Mouse (Mus musculus): ENCODE data around the gene Arntl. TPM values are rescaled to one million over a fixed set of nuclear protein-coding genes. Genes with fewer than 3 reads are reported as not detected.

Arntl gene
- polyA plus RNA-seq, 1 experiment from 2014 or later: 5.1 TPM

DNA sequence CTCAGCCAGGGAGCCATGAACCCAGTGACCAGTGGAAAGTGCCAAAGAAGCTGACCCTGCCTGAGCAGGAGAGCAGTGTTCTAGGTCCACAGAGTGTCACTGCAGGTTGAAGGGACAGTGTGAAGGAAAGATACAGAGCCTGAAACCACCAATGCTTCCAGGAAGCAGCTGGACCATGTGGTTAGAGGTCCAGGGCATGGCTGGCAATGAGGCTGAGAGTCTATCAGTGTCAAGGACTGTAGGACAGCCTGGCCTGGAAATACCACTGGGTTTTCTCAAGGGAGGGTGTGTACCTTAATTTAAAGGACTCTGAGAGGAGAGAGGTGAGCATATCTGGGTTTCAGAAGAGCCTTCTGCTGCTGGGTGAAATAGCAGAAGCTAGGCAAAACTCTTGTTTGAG is 22.2 kb upstream of the Arntl start:
- H3K4me3 ChIP-seq (ENCODE audit: low read depth, low read length): no peak overlapping the region
- H3K4me2 ChIP-seq: no peak overlapping the region
- DNase-seq (ENCODE audit: low spot score, missing footprints) (no peak), ATAC-seq (ENCODE audit: low FRiP score) (no peak)
- no peaks in the 10 kb centered on the region for H3K36me3 ChIP-seq (ENCODE audit: control insufficient read depth, insufficient read depth, low read length)
- H3K27me3 ChIP-seq (ENCODE audit: control insufficient read depth, insufficient read depth, low read length): no peaks in the 10 kb centered on the region
- no peaks in the 10 kb centered on the region for H3K9me3 ChIP-seq (ENCODE audit: control insufficient read depth, low read length)
- no peak overlapping the region for H3K27ac ChIP-seq (ENCODE audit: low read depth, low read length)
- no peak overlapping the region for H3K9ac ChIP-seq (ENCODE audit: low read length)
- H3K4me1 ChIP-seq (ENCODE audit: control insufficient read depth, insufficient read depth, low read length): 0 out of 2 replicates have a peak, but pooled peaks cover 2% of the 10 kb centered on the region

DNA sequence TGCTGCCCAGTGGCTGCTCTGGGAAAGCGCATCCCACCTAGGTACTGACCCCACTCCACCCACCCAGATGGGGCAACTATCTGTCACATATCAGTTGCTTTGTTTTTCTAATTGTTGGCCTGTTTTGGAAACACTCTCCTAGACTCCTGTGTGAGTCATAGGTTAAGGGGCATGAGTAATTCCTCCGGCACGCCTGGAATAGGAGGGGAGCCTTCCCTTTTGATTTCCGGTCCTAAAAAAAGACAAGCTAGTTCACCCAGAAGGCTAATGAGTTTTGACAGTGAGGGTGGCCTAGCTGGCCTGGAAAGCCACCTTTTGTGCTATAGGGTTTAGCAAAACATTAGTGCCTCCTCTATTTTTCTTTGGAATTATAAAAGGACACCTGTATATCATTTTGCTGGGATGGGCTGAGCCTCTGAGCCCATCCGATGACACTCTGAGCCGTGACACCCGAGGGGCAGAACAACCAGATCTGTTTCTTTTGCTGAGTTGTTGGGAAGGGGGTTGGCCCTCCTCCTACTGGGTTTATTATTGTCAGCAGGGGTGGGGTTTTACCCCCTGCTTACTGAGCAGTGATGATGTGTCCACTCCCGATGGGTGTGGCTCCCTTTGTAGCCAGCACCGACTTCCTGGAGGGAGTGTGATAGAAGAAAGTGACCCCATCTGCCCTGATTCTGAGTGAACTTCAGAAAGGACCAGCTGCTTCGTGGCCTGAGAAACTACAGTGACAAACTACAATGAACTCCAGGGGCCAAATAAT is 21.0 kb upstream of the Arntl start:
- H3K36me3 ChIP-seq (ENCODE audit: control insufficient read depth, insufficient read depth, low read length): no peaks in the 10 kb centered on the region
- ATAC-seq (ENCODE audit: low FRiP score): no peak

DNA sequence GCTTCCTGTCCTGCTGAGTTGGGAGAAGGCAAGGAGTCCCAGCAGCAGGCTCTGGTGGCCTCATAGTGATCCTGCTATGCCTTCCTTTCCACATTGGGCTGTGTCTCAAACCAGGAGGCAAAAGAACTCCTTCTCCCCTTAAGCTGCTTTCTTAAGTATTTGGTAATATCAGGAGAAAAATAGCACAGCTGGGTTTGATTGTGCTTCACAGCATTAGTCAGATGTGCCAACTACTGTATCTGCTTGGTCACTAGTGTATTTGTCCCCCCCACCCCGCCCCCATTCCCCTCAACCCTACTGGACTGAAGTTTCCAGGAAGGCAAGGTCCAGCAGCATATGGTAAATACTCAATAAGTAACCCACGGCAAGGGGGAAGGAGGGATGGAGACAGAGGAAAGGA is 19.2 kb upstream of the Arntl start:
- no peaks in the 10 kb centered on the region for H3K4me1 ChIP-seq (ENCODE audit: control insufficient read depth, insufficient read depth, low read length)
- no peak for ATAC-seq (ENCODE audit: low FRiP score)
- H3K27me3 ChIP-seq (ENCODE audit: control insufficient read depth, insufficient read depth, low read length): no peaks in the 10 kb centered on the region
- H3K36me3 ChIP-seq (ENCODE audit: control insufficient read depth, insufficient read depth, low read length): no peaks in the 10 kb centered on the region
- no peak overlapping the region for H3K9ac ChIP-seq (ENCODE audit: low read length)
- DNase-seq (ENCODE audit: low spot score, missing footprints): no peak
- no peak overlapping the region for H3K27ac ChIP-seq (ENCODE audit: low read depth, low read length)
- no peak overlapping the region for H3K4me3 ChIP-seq (ENCODE audit: low read depth, low read length)
- no peak overlapping the region for H3K4me2 ChIP-seq
- WGBS: 60% methylated on average over 2 of the region's 2 CpGs
- no peaks in the 10 kb centered on the region for H3K9me3 ChIP-seq (ENCODE audit: control insufficient read depth, low read length)

More for the DNA sequence above, 21.0 kb upstream of the Arntl start:
- Histone ChIP-seq H3K9me3 (ENCODE audit: control insufficient read depth, low read length) (no peaks in the 10 kb centered on the region), H3K4me1 (ENCODE audit: control insufficient read depth, insufficient read depth, low read length) (0 out of 2 replicates have a peak, but pooled peaks cover 2% of the 10 kb centered on the region), H3K4me3 (ENCODE audit: low read depth, low read length) (no peak overlapping the region), H3K4me2 (no peak overlapping the region), H3K9ac (ENCODE audit: low read length) (no peak overlapping the region), H3K27me3 (ENCODE audit: control insufficient read depth, insufficient read depth, low read length) (no peaks in the 10 kb centered on the region), H3K27ac (ENCODE audit: low read depth, low read length) (no peak overlapping the region)
- no peak for DNase-seq (ENCODE audit: low spot score, missing footprints)
- 67% methylated on average over 10 of the region's 10 CpGs for WGBS

DNA sequence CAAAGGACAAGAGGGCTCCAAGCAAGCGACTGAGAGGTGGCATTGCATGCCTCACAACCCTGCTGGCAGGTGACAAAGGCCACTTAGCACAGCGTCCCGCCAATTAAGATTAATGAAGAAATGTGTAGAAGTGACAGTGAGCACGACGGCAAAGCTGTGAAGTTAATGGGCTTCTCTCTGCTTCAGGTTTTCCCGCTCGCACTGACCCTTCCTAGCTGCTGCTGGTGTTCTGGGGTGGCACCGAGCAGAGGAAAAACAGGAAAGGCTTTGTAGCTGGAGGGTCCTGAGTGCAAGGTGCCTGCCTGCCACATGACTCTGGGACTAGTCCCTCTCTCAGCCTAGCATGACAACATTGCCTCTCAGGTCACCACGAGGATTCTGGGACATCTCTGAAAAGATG is 18.7 kb upstream of the Arntl start:
- WGBS: 64% methylated on average over 9 of the region's 9 CpGs
- no peaks in the 10 kb centered on the region for H3K9me3 ChIP-seq (ENCODE audit: control insufficient read depth, low read length)
- no peaks in the 10 kb centered on the region for H3K27me3 ChIP-seq (ENCODE audit: control insufficient read depth, insufficient read depth, low read length)

DNA sequence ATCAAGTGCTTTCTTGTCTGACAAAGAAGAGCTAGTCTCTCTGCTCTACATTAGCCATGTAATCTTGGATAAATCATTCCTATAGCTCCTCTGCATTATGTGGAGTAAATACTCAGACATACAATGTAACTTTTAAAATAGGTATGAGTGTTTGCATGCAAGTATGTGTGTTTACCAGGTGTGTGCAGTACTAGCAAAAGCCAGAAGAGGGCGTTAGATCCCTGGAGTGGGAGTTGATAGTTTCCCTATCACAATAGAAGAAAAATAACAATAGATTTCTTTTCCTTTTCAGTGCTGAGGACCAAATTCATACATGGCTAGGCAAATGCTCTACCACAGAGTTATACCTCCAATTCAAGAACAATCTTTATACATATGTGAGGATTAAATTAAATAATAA is 15.5 kb upstream of the Arntl start:
- Histone ChIP-seq H3K9ac (ENCODE audit: low read length) (no peak overlapping the region), H3K9me3 (ENCODE audit: control insufficient read depth, low read length) (no peaks in the 10 kb centered on the region), H3K27me3 (ENCODE audit: control insufficient read depth, insufficient read depth, low read length) (no peaks in the 10 kb centered on the region), H3K4me3 (ENCODE audit: low read depth, low read length) (no peak overlapping the region), H3K36me3 (ENCODE audit: control insufficient read depth, insufficient read depth, low read length) (no peaks in the 10 kb centered on the region), H3K4me1 (ENCODE audit: control insufficient read depth, insufficient read depth, low read length) (no peaks in the 10 kb centered on the region), H3K27ac (ENCODE audit: low read depth, low read length) (no peak overlapping the region), H3K4me2 (no peak overlapping the region)
- no peak for ATAC-seq (ENCODE audit: low FRiP score)
- WGBS: 70% methylated on average over 1 of the region's 1 CpGs
- no peak for DNase-seq (ENCODE audit: low spot score, missing footprints)

More for the DNA sequence above, 18.7 kb upstream of the Arntl start:
- no peak for ATAC-seq (ENCODE audit: low FRiP score)
- Histone ChIP-seq H3K27ac (ENCODE audit: low read depth, low read length) (no peak overlapping the region), H3K4me2 (no peak overlapping the region), H3K4me3 (ENCODE audit: low read depth, low read length) (no peak overlapping the region), H3K9ac (ENCODE audit: low read length) (no peak overlapping the region), H3K36me3 (ENCODE audit: control insufficient read depth, insufficient read depth, low read length) (no peaks in the 10 kb centered on the region), H3K4me1 (ENCODE audit: control insufficient read depth, insufficient read depth, low read length) (no peaks in the 10 kb centered on the region)
- DNase-seq (ENCODE audit: low spot score, missing footprints): no peak

GRCm38 (mm10) chr7:113192714-113193365 is 14.4 kb upstream of the Arntl start:
- H3K9ac ChIP-seq (ENCODE audit: low read length): no peak overlapping the region
- no peak overlapping the region for H3K27ac ChIP-seq (ENCODE audit: low read depth, low read length)
- no peaks in the 10 kb centered on the region; the same call in 1 of the 2 replicates for H3K4me1 ChIP-seq (ENCODE audit: control insufficient read depth, insufficient read depth, low read length)
- H3K27me3 ChIP-seq (ENCODE audit: control insufficient read depth, insufficient read depth, low read length): no peaks in the 10 kb centered on the region
- no peaks in the 10 kb centered on the region for H3K9me3 ChIP-seq (ENCODE audit: control insufficient read depth, low read length)
- no peaks in the 10 kb centered on the region for H3K36me3 ChIP-seq (ENCODE audit: control insufficient read depth, insufficient read depth, low read length)
- DNase-seq (ENCODE audit: low spot score, missing footprints) (no peak), ATAC-seq (ENCODE audit: low FRiP score) (no peak)
- WGBS: 73% methylated on average over 8 of the region's 8 CpGs
- no peak overlapping the region for H3K4me2 ChIP-seq
- H3K4me3 ChIP-seq (ENCODE audit: low read depth, low read length): no peak overlapping the region

- Histone ChIP-seq H3K27me3 (ENCODE audit: control insufficient read depth, insufficient read depth, low read length) (no peaks in the 10 kb centered on the region), H3K27ac (ENCODE audit: low read depth, low read length) (no peak overlapping the region), H3K4me3 (ENCODE audit: low read depth, low read length) (no peak overlapping the region), H3K36me3 (ENCODE audit: control insufficient read depth, insufficient read depth, low read length) (no peaks in the 10 kb centered on the region), H3K9ac (ENCODE audit: low read length) (no peak overlapping the region), H3K4me1 (ENCODE audit: control insufficient read depth, insufficient read depth, low read length) (no peaks in the 10 kb centered on the region; the same call in 1 of the 2 replicates), H3K4me2 (no peak overlapping the region), H3K9me3 (ENCODE audit: control insufficient read depth, low read length) (no peaks in the 10 kb centered on the region)
- ATAC-seq (ENCODE audit: low FRiP score): no peak
- DNase-seq (ENCODE audit: low spot score, missing footprints): no peak
Observed at GRCm38 (mm10) chr7:113193872-113194271, 13.4 kb upstream of the Arntl start.

GRCm38 (mm10) chr7:113195271-113195670 is 12.0 kb upstream of the Arntl start:
- H3K4me2 ChIP-seq: no peak overlapping the region
- DNase-seq (ENCODE audit: low spot score, missing footprints): no peak
- H3K9me3 ChIP-seq (ENCODE audit: control insufficient read depth, low read length): no peaks in the 10 kb centered on the region
- 78% methylated on average over 2 of the region's 2 CpGs for WGBS
- ATAC-seq (ENCODE audit: low FRiP score): no peak
- no peak overlapping the region for H3K9ac ChIP-seq (ENCODE audit: low read length)
- no peaks in the 10 kb centered on the region for H3K27me3 ChIP-seq (ENCODE audit: control insufficient read depth, insufficient read depth, low read length)
- no peaks in the 10 kb centered on the region for H3K36me3 ChIP-seq (ENCODE audit: control insufficient read depth, insufficient read depth, low read length)
- no peak overlapping the region for H3K4me3 ChIP-seq (ENCODE audit: low read depth, low read length)
- H3K4me1 ChIP-seq (ENCODE audit: control insufficient read depth, insufficient read depth, low read length): no peaks in the 10 kb centered on the region; the same call in 1 of the 2 replicates
- H3K27ac ChIP-seq (ENCODE audit: low read depth, low read length): no peak overlapping the region

DNA sequence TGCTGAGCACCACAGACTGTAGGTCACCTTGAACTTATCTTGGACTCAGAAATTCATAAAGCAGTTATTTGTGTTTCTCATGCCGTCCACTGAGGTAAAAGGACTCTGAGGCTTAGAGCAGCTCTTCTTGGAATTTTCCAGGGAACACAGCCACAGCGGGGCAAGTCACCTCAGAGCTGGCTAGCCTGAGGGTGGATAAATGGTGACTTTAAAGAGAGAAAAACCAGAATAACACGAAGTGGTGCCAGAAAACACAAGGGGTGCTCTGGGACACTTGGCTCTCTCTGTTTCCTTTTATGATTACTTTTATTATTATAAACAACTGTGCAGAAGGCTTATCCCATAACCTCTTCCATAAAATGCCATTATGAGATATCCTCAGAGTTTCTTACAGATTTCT is 11.1 kb upstream of the Arntl start:
- DNase-seq (ENCODE audit: low spot score, missing footprints) (no peak), ATAC-seq (ENCODE audit: low FRiP score) (no peak)
- Histone ChIP-seq H3K27me3 (ENCODE audit: control insufficient read depth, insufficient read depth, low read length) (no peaks in the 10 kb centered on the region), H3K4me2 (no peak overlapping the region), H3K36me3 (ENCODE audit: control insufficient read depth, insufficient read depth, low read length) (no peaks in the 10 kb centered on the region), H3K27ac (ENCODE audit: low read depth, low read length) (no peak overlapping the region), H3K4me1 (ENCODE audit: control insufficient read depth, insufficient read depth, low read length) (no peaks in the 10 kb centered on the region; the same call in 1 of the 2 replicates), H3K9ac (ENCODE audit: low read length) (no peak overlapping the region), H3K9me3 (ENCODE audit: control insufficient read depth, low read length) (no peaks in the 10 kb centered on the region), H3K4me3 (ENCODE audit: low read depth, low read length) (no peak overlapping the region)
- 81% methylated on average over 3 of the region's 3 CpGs for WGBS
